Mouse (Mus musculus) gastrocnemius, adult 8-10 months (tissue): Measurements from ENCODE around the gene Sult1c1. TPM values are rescaled to one million over a fixed set of nuclear protein-coding genes. Genes with fewer than 3 reads are reported as not detected.
"Not testable (repeated sequence)": the region's sequence is repeated elsewhere in the genome, so short reads cannot be mapped to it uniquely, and the experiment has no call there.

Experiments used
- DNase-seq, 2 experiments: peaks; one replicate each; pipeline ENCODE4 v3.0.0; 2022; ENCODE audit warnings: low spot score in 2 of 2
- total RNA-seq, 4 experiments: library from RNA; stranded (reverse); gene quantifications; 2 replicates each; pipeline ENCODE4 v1.2.4; 2022

Sult1c1 gene
- not detected for total RNA-seq

GRCm38 (mm10) chr17:53990574-53990973 is at the start of gene Sult1c1:
Gene Sult1c1 (minus strand): TSS chr17:53990674.
- no peak for DNase-seq

DNA sequence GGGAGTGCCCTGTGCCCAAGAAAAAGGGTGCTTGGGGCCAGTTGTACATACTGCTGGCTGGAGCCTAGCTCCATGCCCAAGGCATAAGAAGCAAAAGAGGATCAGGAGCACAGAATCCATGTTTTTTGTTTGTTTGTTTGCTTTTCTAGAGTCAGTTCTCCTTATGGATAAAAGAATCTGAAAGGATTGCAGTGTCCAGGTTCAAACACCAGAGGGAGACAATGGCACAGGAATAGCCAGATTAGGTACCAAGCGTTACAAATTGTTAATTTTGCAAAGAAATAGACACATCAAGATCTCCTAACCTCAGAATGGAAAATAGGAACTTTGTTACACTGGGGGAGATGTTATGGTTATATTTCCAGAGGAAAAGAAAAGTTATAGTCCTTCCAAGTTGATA is 23.7 kb upstream of the Sult1c1 start:
- no peak for DNase-seq

- no peak for DNase-seq
These were observed 20.7 kb upstream of the Sult1c1 start for GRCm38 (mm10) chr17:54011196-54011595.

- not testable (repeated sequence) for DNase-seq
These were observed 20.1 kb upstream of the Sult1c1 start for GRCm38 (mm10) chr17:54010536-54010935.

GRCm38 (mm10) chr17:54003522-54003921 is 13.0 kb upstream of the Sult1c1 start:
- DNase-seq: no peak

DNA sequence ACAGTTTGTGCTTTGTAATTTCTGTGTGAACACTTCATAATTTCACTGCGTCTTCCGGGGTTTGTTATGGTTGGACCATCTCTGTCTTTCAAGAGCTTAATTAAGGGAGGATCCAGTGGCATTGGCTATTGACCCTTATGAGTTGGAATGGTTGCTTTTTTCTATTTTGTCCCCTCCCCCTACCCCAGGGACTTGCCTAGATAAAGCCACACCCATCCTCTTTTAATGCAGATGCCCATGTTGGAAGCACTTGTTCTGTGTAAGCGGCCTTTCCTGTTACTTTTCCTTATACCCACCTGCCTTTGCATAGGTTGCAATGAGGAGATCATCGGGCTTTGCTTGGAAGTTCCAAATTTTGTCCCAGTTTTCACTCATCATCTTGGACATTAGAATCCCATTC is 16.9 kb downstream of the Sult1c1 start:
- no peak for DNase-seq

DNA sequence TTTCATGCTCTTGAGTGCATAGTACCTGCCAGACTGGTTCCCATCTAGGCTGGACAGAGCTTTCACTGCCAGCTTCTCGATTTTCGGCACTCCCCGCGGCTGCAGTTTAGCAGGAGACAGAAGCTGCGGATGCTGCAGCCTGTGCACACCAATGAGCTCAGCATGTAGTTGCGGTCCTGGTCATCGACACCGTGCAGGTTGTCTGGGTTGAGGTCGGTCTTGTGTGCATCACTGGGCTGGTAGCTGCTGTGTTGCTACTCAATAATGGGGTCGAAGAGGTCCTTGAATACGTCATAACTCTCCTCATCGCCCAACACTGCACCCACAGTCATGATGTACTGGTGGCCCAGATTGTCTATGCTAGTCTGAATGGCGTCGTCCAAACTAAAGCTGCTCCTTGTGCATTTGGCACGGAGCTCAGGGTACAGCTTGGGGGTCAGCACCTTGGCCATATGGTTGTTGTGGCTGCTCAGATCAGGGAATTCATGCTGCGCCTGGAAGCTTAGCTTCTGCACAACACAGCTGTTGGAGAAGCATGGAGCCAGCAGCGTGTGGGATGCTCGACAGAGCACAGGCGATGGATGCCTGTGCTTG is 48.8 kb downstream of the Sult1c1 start:
- no peak for DNase-seq

DNA sequence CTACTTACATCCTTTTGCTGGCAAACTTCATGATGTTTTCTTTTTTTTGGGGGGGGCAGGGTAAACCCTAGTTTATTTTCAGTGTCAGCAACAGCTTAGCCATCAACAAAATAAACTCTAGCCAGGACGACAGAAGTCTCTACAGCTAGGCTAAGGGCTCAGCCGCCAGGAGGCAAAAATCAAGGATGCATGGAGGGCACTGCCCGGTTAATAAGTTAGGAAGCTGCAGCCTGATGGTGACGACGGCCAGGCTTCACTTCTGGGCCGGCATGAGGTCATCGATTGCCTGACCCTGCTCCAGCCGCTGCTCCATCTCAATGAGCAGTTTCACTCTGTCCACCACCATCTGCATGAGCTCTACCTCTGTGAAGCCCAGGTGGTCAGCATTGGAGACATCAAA is 49.7 kb downstream of the Sult1c1 start:
- DNase-seq: no peak

Other genes with a start within 250 kb of the Sult1c1 start
- not detected for gene Sult1c2, start 144.3 kb downstream of the Sult1c1 start, total RNA-seq